34 mouse cellular contexts compared by ENCODE assay signal in genomic region chr14:54623334-54623733, GRCm38 (mm10). TPM values are rescaled to one million over a fixed set of nuclear protein-coding genes. Genes with fewer than 3 reads are reported as not detected.
A peak's percentile ranks its signal among the peaks of the same experiment; 100 is the strongest.
DNase-seq lines count a peak whose midpoint lies in the region; ATAC-seq and TF ChIP-seq lines count a peak whose summit lies in the region.
"Had no signal": no experiment of that assay in that cellular context is flagged by ENCODE, and none has a peak within 500 bp of the region (broad histone marks: within the 10 kb centered on the region; RNA-seq: fewer than 3 reads in every experiment).

No protein-coding gene starts in this region.

- peak; percentile 50 for DNase-seq in liver
- no peak for DNase-seq in liver, postnatal 0 days
- peak; percentile 81 for DNase-seq in MEL (ENCODE audit: low read depth, low spot score)
- DNase-seq in liver, embryonic 14.5 days (ENCODE audit: low read depth in 3 of 3, low spot score in 3 of 3), result no peak
- no peak for DNase-seq in left cerebral cortex, postnatal 4 days
- no peak for DNase-seq in adrenal gland, postnatal 10 days
- DNase-seq: adrenal gland, postnatal 14 days; cerebellum, adult 11 months; cerebellum, adult 2 months; cerebellum, postnatal 10 days; cerebellum, postnatal 36 days; gastrocnemius, postnatal 10 days; gastrocnemius, postnatal 36 days; heart, postnatal 10 days; heart, postnatal 36 days had no signal

- no peak overlapping the region for H3K4me2 ChIP-seq in liver, postnatal 0 days (ENCODE audit: low read depth, low read length)
- no peak overlapping the region for H3K4me2 ChIP-seq in liver, embryonic 14.5 days (ENCODE audit: low read depth)
- H3K4me2 ChIP-seq: forebrain, embryonic 13.5 days; heart, embryonic 11.5 days; hindbrain, embryonic 13.5 days had no signal

- no peak overlapping the region for H3K27ac ChIP-seq in liver, postnatal 0 days (ENCODE audit: low read depth)
- H3K27ac ChIP-seq in MEL (ENCODE audit: control insufficient read depth, low read depth, low read length), result no peak overlapping the region
- no peak overlapping the region for H3K27ac ChIP-seq in liver, embryonic 14.5 days
- H3K27ac ChIP-seq: forebrain, embryonic 10.5 days; forebrain, embryonic 13.5 days; hindbrain, embryonic 10.5 days; hindbrain, embryonic 13.5 days had no signal

- H3K27me3 ChIP-seq in liver, postnatal 0 days (ENCODE audit: insufficient read depth, low read length), result no peaks in the 10 kb centered on the region
- H3K27me3 ChIP-seq in MEL (ENCODE audit: control insufficient read depth in 1 of 2, insufficient read depth in 2 of 2, low read length in 2 of 2), result no peaks in the 10 kb centered on the region
- no peaks in the 10 kb centered on the region for H3K27me3 ChIP-seq in liver, embryonic 14.5 days (ENCODE audit: control insufficient read depth, insufficient read depth, low read length)
- H3K27me3 ChIP-seq: forebrain, embryonic 13.5 days; hindbrain, embryonic 13.5 days; Patski had no signal

- no peak for ATAC-seq in liver, postnatal 0 days
- 0 out of 2 replicates have a peak, but pooled peaks have one; percentile 26 for ATAC-seq in liver, embryonic 14.5 days (ENCODE audit: insufficient read depth)
- ATAC-seq in megakaryocyte-erythroid progenitor cell, adult 5-6 weeks (replicated peaks; ENCODE audit: low FRiP score, low TSS enrichment, poor library complexity, severe bottlenecking), result peak; percentile 77
- ATAC-seq: CD4-positive, CD25-positive, alpha-beta regulatory T cell, adult 4 months; forebrain, embryonic 13.5 days; forebrain, embryonic 16.5 days; hindbrain, embryonic 16.5 days; Patski had no signal

- intact Hi-C loops in left cerebral cortex, postnatal 4 days (cut with DNase I), result no loop called here

- TF ChIP-seq CTCF in liver, postnatal 0 days (IDR thresholded peaks at IDR 0.05; ENCODE audit: low read depth), result no peak
- no peak for TF ChIP-seq CTCF in MEL (IDR thresholded peaks at IDR 0.05 in 2 of 3, conservative IDR thresholded peaks at IDR 0.05 in 1 of 3; ENCODE audit: control insufficient read depth in 1 of 3, insufficient read depth in 1 of 3, low read depth in 2 of 3, low read length in 3 of 3, poor library complexity in 1 of 3, severe bottlenecking in 1 of 3)
- TF ChIP-seq CTCF in liver, embryonic 14.5 days (IDR thresholded peaks at IDR 0.05; ENCODE audit: low read depth), result no peak

- H3K36me3 ChIP-seq in liver, postnatal 0 days (replicated peaks; ENCODE audit: insufficient read depth, low read length), result no peaks in the 10 kb centered on the region
- peaks cover 0 to 3% of the 10 kb centered on the region in 2 experiments; a peak in 2 of 4 replicates for H3K36me3 ChIP-seq in MEL (ENCODE audit: control insufficient read depth in 1 of 2, insufficient read depth in 2 of 2, low read length in 2 of 2)
- H3K36me3 ChIP-seq in liver, embryonic 14.5 days (replicated peaks; ENCODE audit: control insufficient read depth, insufficient read depth, low read depth), result no peaks in the 10 kb centered on the region
- H3K36me3 ChIP-seq: forebrain, embryonic 10.5 days; hindbrain, embryonic 10.5 days; hindbrain, embryonic 13.5 days had no signal

- no peaks in the 10 kb centered on the region for H3K4me1 ChIP-seq in liver, postnatal 0 days (ENCODE audit: insufficient read depth)
- peaks cover 2 to 11% of the 10 kb centered on the region in 2 experiments; a peak in 3 of 4 replicates for H3K4me1 ChIP-seq in MEL (ENCODE audit: control insufficient read depth in 1 of 2, insufficient read depth in 2 of 2, low read length in 2 of 2)
- peaks cover 7 to 8% of the 10 kb centered on the region in 2 experiments for H3K4me1 ChIP-seq in liver, embryonic 14.5 days (replicated peaks; ENCODE audit: control insufficient read depth in 2 of 2, insufficient read depth in 2 of 2, low read length in 1 of 2)
- H3K4me1 ChIP-seq: forebrain, embryonic 13.5 days; hindbrain, embryonic 13.5 days had no signal

- no peak for TF ChIP-seq POLR2A in MEL (IDR thresholded peaks at IDR 0.05; ENCODE audit: control insufficient read depth in 1 of 2, insufficient read depth in 1 of 2, low read depth in 1 of 2, low read length in 2 of 2, poor library complexity in 1 of 2)

- 62% methylated on average over 6 of the region's 6 CpGs for WGBS in liver, postnatal 0 days (ENCODE audit: insufficient replicate concordance)
- WGBS in liver, embryonic 14.5 days (ENCODE audit: insufficient replicate concordance), result 51% methylated on average over 6 of the region's 6 CpGs

- no peak overlapping the region for H3K4me3 ChIP-seq in liver, postnatal 0 days (ENCODE audit: low read depth, low read length)
- no peak overlapping the region for H3K4me3 ChIP-seq in MEL (ENCODE audit: control insufficient read depth in 1 of 2, insufficient read depth in 1 of 2, low read depth in 2 of 2, low read length in 2 of 2)
- no peak overlapping the region for H3K4me3 ChIP-seq in liver, embryonic 14.5 days (ENCODE audit: insufficient read depth in 1 of 2, low read depth in 2 of 2, low read length in 2 of 2)
- H3K4me3 ChIP-seq: forebrain, embryonic 10.5 days; forebrain, embryonic 13.5 days; hindbrain, embryonic 10.5 days; hindbrain, embryonic 13.5 days had no signal

- no peaks in the 10 kb centered on the region for H3K9me3 ChIP-seq in liver, postnatal 0 days (ENCODE audit: low read length)
- no peaks in the 10 kb centered on the region for H3K9me3 ChIP-seq in MEL (replicated peaks; ENCODE audit: insufficient read depth, low read length)
- H3K9me3 ChIP-seq in liver, embryonic 14.5 days (ENCODE audit: control insufficient read depth, low read length), result no peaks in the 10 kb centered on the region
- H3K9me3 ChIP-seq: forebrain, embryonic 10.5 days; forebrain, embryonic 13.5 days; hindbrain, embryonic 10.5 days; hindbrain, embryonic 13.5 days had no signal

- no peak overlapping the region for H3K9ac ChIP-seq in liver, postnatal 0 days (replicated peaks)
- no peak overlapping the region for H3K9ac ChIP-seq in MEL (ENCODE audit: control insufficient read depth, low read depth, low read length, poor library complexity, severe bottlenecking)
- no peak overlapping the region for H3K9ac ChIP-seq in liver, embryonic 14.5 days (replicated peaks)
- H3K9ac ChIP-seq: forebrain, embryonic 13.5 days; hindbrain, embryonic 13.5 days had no signal

- TF ChIP-seq EP300 in liver, postnatal 0 days (IDR thresholded peaks at IDR 0.05; ENCODE audit: low read depth), result no peak
- TF ChIP-seq EP300 in MEL (IDR thresholded peaks at IDR 0.05; ENCODE audit: low read depth in 1 of 2, low read length in 2 of 2), result peak; percentile 36 to 73; a peak in 2 of 4 replicates
- no peak for TF ChIP-seq EP300 in liver, embryonic 14.5 days (IDR thresholded peaks at IDR 0.05; ENCODE audit: low read depth)

- TF ChIP-seq RAD21 in MEL (IDR thresholded peaks at IDR 0.05; ENCODE audit: low read depth, low read length), result no peak

- H3K79me2 ChIP-seq in MEL (ENCODE audit: control insufficient read depth, insufficient read depth, low read length, poor library complexity), result no peaks in the 10 kb centered on the region

RNA-seq across cellular contexts. Expression of gene Psmb11, which starts 2.1 kb away (rescaled TPM):
- polyA plus RNA-seq in liver, postnatal 0 days (2015; fragmentation: Nextera tagmentation; extraction: Ambion mirVana), result not detected in 2 replicates
- not detected in 2 replicates for total RNA-seq in MEL (2012; rRNA removed)
- under 1 TPM in 1 of 2 experiments, not detected in 1; 0.06 TPM for polyA plus RNA-seq in MEL (2012; ENCODE audit: insufficient read depth in 1 of 2, insufficient read length in 2 of 2, low read depth in 1 of 2, low replicate concordance in 2 of 2, missing spikeins in 1 of 2)
- not detected in 2 replicates for polyA plus RNA-seq in liver, embryonic 14.5 days (2012; rRNA removed)
- polyA plus RNA-seq in liver, embryonic 14.5 days (2014; fragmentation: Nextera tagmentation; extraction: Ambion mirVana), result 0.03 TPM in 1 of 2 replicates, not detected in the other
- 0.45 TPM in 1 of 2 replicates, not detected in the other for total RNA-seq in megakaryocyte-erythroid progenitor cell, adult 5-6 weeks (2014; fragmentation: Nextera tagmentation)
- total RNA-seq in megakaryocyte-erythroid progenitor cell, adult 5-6 weeks (2017), result not detected in 2 replicates
- total RNA-seq in left cerebral cortex, postnatal 4 days (2021), result not detected
- total RNA-seq in adrenal gland, postnatal 10 days (2021), result not detected
- total RNA-seq: adrenal gland, adult 18-20 months; adrenal gland, postnatal 14 days; adrenal gland, postnatal 4 days; gastrocnemius, adult 18-20 months; gastrocnemius, postnatal 10 days; heart, adult 8-10 months; heart, postnatal 10 days; heart, postnatal 36 days had no signal
- polyA plus RNA-seq: CD4-positive, CD25-positive, alpha-beta regulatory T cell, adult 4 months; cerebellum, adult 2 months; embryonic facial prominence, embryonic 11.5 days; embryonic facial prominence, embryonic 14.5 days; forebrain, embryonic 16.5 days; heart, embryonic 11.5 days; heart, embryonic 14.5 days; hindbrain, embryonic 13.5 days had no signal

RNA-seq across cellular contexts. Expression of gene Psmb5, which starts 5.5 kb away (rescaled TPM):
- 148 and 157 TPM in 2 replicates for polyA plus RNA-seq in liver, postnatal 0 days (2015; fragmentation: Nextera tagmentation; extraction: Ambion mirVana)
- total RNA-seq in MEL (2012; rRNA removed), result 305 and 327 TPM in 2 replicates
- 100 to 1,000 TPM; 318 to 546 TPM for polyA plus RNA-seq in MEL (2012; ENCODE audit: insufficient read depth in 1 of 2, insufficient read length in 2 of 2, low read depth in 1 of 2, low replicate concordance in 2 of 2, missing spikeins in 1 of 2)
- 95.4 and 111 TPM in 2 replicates for polyA plus RNA-seq in liver, embryonic 14.5 days (2012; rRNA removed)
- polyA plus RNA-seq in liver, embryonic 14.5 days (2014; fragmentation: Nextera tagmentation; extraction: Ambion mirVana), result 205 and 223 TPM in 2 replicates
- 221 and 258 TPM in 2 replicates for total RNA-seq in megakaryocyte-erythroid progenitor cell, adult 5-6 weeks (2014; fragmentation: Nextera tagmentation)
- total RNA-seq in megakaryocyte-erythroid progenitor cell, adult 5-6 weeks (2017), result 39.5 and 75.5 TPM in 2 replicates
- 100 to 1,000 TPM; 182 to 197 TPM for total RNA-seq in left cerebral cortex, postnatal 4 days (2021)
- 100 to 1,000 TPM; 226 to 247 TPM for total RNA-seq in adrenal gland, postnatal 10 days (2021)

RNA-seq across cellular contexts. Expression of gene Gm17606, which starts 17.4 kb away (rescaled TPM):
- not detected in 2 replicates for polyA plus RNA-seq in liver, postnatal 0 days (2015; fragmentation: Nextera tagmentation; extraction: Ambion mirVana)
- total RNA-seq in MEL (2012; rRNA removed), result not detected in 2 replicates
- polyA plus RNA-seq in MEL (2012; ENCODE audit: insufficient read depth in 1 of 2, insufficient read length in 2 of 2, low read depth in 1 of 2, low replicate concordance in 2 of 2, missing spikeins in 1 of 2), result under 1 TPM in 1 of 2 experiments, not detected in 1; 0.99 TPM
- not detected in 2 replicates for polyA plus RNA-seq in liver, embryonic 14.5 days (2012; rRNA removed)
- not detected in 2 replicates for polyA plus RNA-seq in liver, embryonic 14.5 days (2014; fragmentation: Nextera tagmentation; extraction: Ambion mirVana)
- total RNA-seq in megakaryocyte-erythroid progenitor cell, adult 5-6 weeks (2014; fragmentation: Nextera tagmentation), result not detected in 2 replicates
- total RNA-seq in megakaryocyte-erythroid progenitor cell, adult 5-6 weeks (2017), result not detected in 2 replicates
- total RNA-seq in left cerebral cortex, postnatal 4 days (2021), result not detected
- not detected for total RNA-seq in adrenal gland, postnatal 10 days (2021)
- total RNA-seq: adrenal gland, adult 18-20 months; adrenal gland, postnatal 14 days; adrenal gland, postnatal 4 days; gastrocnemius, adult 18-20 months; gastrocnemius, postnatal 10 days; gastrocnemius, postnatal 36 days; granulocyte monocyte progenitor cell, adult 5-6 weeks; heart, adult 8-10 months; heart, postnatal 10 days; heart, postnatal 36 days had no signal
- polyA plus RNA-seq: C2C12; CD4-positive, CD25-positive, alpha-beta regulatory T cell, adult 4 months; cerebellum, adult 2 months; embryonic facial prominence, embryonic 11.5 days; embryonic facial prominence, embryonic 14.5 days; forebrain, embryonic 10.5 days; forebrain, embryonic 13.5 days; heart, embryonic 11.5 days; heart, embryonic 14.5 days; hindbrain, embryonic 10.5 days; hindbrain, embryonic 13.5 days; hindbrain, embryonic 16.5 days; Patski had no signal

RNA-seq across cellular contexts. Expression of gene 4931414P19Rik, which starts 17.5 kb away (rescaled TPM):
- polyA plus RNA-seq in liver, postnatal 0 days (2015; fragmentation: Nextera tagmentation; extraction: Ambion mirVana), result 1.2 and 1.4 TPM in 2 replicates
- 1.9 and 2.1 TPM in 2 replicates for total RNA-seq in MEL (2012; rRNA removed)
- polyA plus RNA-seq in MEL (2012; ENCODE audit: insufficient read depth in 1 of 2, insufficient read length in 2 of 2, low read depth in 1 of 2, low replicate concordance in 2 of 2, missing spikeins in 1 of 2), result 1 to 10 TPM in 1 of 2 experiments, not detected in 1; 4.8 TPM
- 2.2 and 4.3 TPM in 2 replicates for polyA plus RNA-seq in liver, embryonic 14.5 days (2012; rRNA removed)
- 1.1 and 1.9 TPM in 2 replicates for polyA plus RNA-seq in liver, embryonic 14.5 days (2014; fragmentation: Nextera tagmentation; extraction: Ambion mirVana)
- total RNA-seq in megakaryocyte-erythroid progenitor cell, adult 5-6 weeks (2014; fragmentation: Nextera tagmentation), result 6.2 and 12.7 TPM in 2 replicates
- 2.9 and 7.3 TPM in 2 replicates for total RNA-seq in megakaryocyte-erythroid progenitor cell, adult 5-6 weeks (2017)
- 1 to 10 TPM; 3.2 to 4.4 TPM for total RNA-seq in left cerebral cortex, postnatal 4 days (2021)
- 1 to 10 TPM; 4.9 to 6.9 TPM for total RNA-seq in adrenal gland, postnatal 10 days (2021)

RNA-seq across cellular contexts. Expression of gene Cdh24, which starts 17.8 kb away (rescaled TPM):
- 0.09 and 0.11 TPM in 2 replicates for polyA plus RNA-seq in liver, postnatal 0 days (2015; fragmentation: Nextera tagmentation; extraction: Ambion mirVana)
- 0.89 and 0.92 TPM in 2 replicates for total RNA-seq in MEL (2012; rRNA removed)
- 1 to 10 TPM in 1 of 2 experiments, not detected in 1; 5.8 TPM for polyA plus RNA-seq in MEL (2012; ENCODE audit: insufficient read depth in 1 of 2, insufficient read length in 2 of 2, low read depth in 1 of 2, low replicate concordance in 2 of 2, missing spikeins in 1 of 2)
- polyA plus RNA-seq in liver, embryonic 14.5 days (2012; rRNA removed), result 1.4 and 1.6 TPM in 2 replicates
- 0.08 and 0.13 TPM in 2 replicates for polyA plus RNA-seq in liver, embryonic 14.5 days (2014; fragmentation: Nextera tagmentation; extraction: Ambion mirVana)
- total RNA-seq in megakaryocyte-erythroid progenitor cell, adult 5-6 weeks (2014; fragmentation: Nextera tagmentation), result 2.3 and 2.5 TPM in 2 replicates
- 0.15 and 1.7 TPM in 2 replicates for total RNA-seq in megakaryocyte-erythroid progenitor cell, adult 5-6 weeks (2017)
- 10 to 100 TPM; 17.2 to 20.7 TPM for total RNA-seq in left cerebral cortex, postnatal 4 days (2021)
- 1 to 10 TPM; 1.7 to 2.5 TPM for total RNA-seq in adrenal gland, postnatal 10 days (2021)

Comparison
In these comparisons a context has a peak if more than half of its experiments do, and no peak if none do; other contexts are left out.
1. DNase-seq: peak in liver (single experiment) and MEL (single experiment); none in liver, postnatal 0 days (single experiment), liver, embryonic 14.5 days (0 of 3), left cerebral cortex, postnatal 4 days (single experiment) and adrenal gland, postnatal 10 days (single experiment).